Mouse (Mus musculus): Measurements from ENCODE around the gene Ikzf3.

DNA sequence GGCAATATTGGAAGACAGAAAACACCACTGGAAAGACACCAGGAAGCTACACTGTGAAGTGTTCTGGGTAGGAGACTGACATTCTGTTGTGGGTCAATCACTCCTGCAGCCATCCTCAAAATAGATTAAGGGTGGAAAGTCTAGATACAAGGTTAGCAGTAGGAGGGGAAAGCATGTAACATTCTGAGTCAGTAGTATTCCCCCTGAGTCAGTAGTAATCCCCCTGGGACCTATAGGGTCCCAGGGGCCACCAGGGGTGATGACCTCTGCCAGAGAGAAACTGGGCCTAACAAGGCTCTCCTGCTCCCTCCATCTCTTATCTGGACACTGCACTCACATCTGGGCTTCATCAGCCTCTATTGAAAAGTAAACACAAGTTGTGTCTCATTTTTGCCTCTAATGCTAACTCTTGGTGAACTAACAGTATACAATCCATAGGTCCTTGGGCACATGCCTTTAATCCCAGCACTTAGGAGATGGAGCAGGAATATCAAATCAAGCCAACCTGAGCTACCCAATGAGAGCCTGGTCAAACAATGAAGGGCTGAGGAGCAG, 8.3 kb downstream of the Ikzf3 start:
- TF ChIP-seq CTCF (IDR thresholded peaks at IDR 0.05; ENCODE audit: insufficient read depth, low read length) (no peak), POLR2A (IDR thresholded peaks at IDR 0.05; ENCODE audit: borderline replicate concordance, extremely low read depth, low read depth, low read length) (no peak)

All from lung, adult 2 months (tissue).